Mouse (Mus musculus) thymus, postnatal 14 days (tissue): Measurements from ENCODE around the gene Phf14.

Experiments used
- DNase-seq: peaks from one replicate; pipeline ENCODE4 v3.0.0; 2021

The Phf14 gene

GRCm38 (mm10) chr6:12023395-12023794 lies 115.8 kb downstream of the Phf14 start:
- no peak for DNase-seq

GRCm38 (mm10) chr6:12026804-12027537 lies 119.4 kb downstream of the Phf14 start:
- DNase-seq = no peak

GRCm38 (mm10) chr6:12034561-12034960 lies 127.0 kb downstream of the Phf14 start:
- no peak for DNase-seq

- peak; percentile 43 for DNase-seq
These were observed 130.7 kb downstream of the Phf14 start for GRCm38 (mm10) chr6:12038268-12038667.

GRCm38 (mm10) chr6:12052884-12053283 lies 145.3 kb downstream of the Phf14 start:
- no peak for DNase-seq

- DNase-seq = no peak
These were observed 146.5 kb downstream of the Phf14 start for GRCm38 (mm10) chr6:12054149-12054548.

- DNase-seq = no peak
These were observed 151.1 kb downstream of the Phf14 start for GRCm38 (mm10) chr6:12058717-12059116.

- no peak for DNase-seq
These were observed 152.4 kb downstream of the Phf14 start for GRCm38 (mm10) chr6:12059971-12060370.

- DNase-seq = no peak
These were observed 153.0 kb downstream of the Phf14 start for GRCm38 (mm10) chr6:12060452-12061140.

- no peak for DNase-seq
These were observed 160.3 kb downstream of the Phf14 start for GRCm38 (mm10) chr6:12067956-12068355.

GRCm38 (mm10) chr6:12069357-12069756 lies 161.7 kb downstream of the Phf14 start:
- no peak for DNase-seq

- DNase-seq = no peak
These were observed 167.0 kb downstream of the Phf14 start for GRCm38 (mm10) chr6:12074599-12074998.

- DNase-seq = no peak
These were observed 169.7 kb downstream of the Phf14 start for GRCm38 (mm10) chr6:12077338-12077737.

- no peak for DNase-seq
These were observed 170.4 kb downstream of the Phf14 start for GRCm38 (mm10) chr6:12077880-12078618.

- DNase-seq = no peak
These were observed 171.7 kb downstream of the Phf14 start for GRCm38 (mm10) chr6:12079260-12079659.

- no peak for DNase-seq
These were observed 172.8 kb downstream of the Phf14 start for GRCm38 (mm10) chr6:12080423-12080822.

- no peak for DNase-seq
These were observed 174.1 kb downstream of the Phf14 start for GRCm38 (mm10) chr6:12081722-12082121.

- DNase-seq = no peak
These were observed 174.5 kb downstream of the Phf14 start for GRCm38 (mm10) chr6:12082125-12082524.

GRCm38 (mm10) chr6:12082531-12083216 lies 175.1 kb downstream of the Phf14 start:
- DNase-seq = no peak

GRCm38 (mm10) chr6:12084721-12085120 lies 177.1 kb downstream of the Phf14 start:
- no peak for DNase-seq

- DNase-seq = no peak
These were observed 181.9 kb downstream of the Phf14 start for GRCm38 (mm10) chr6:12089439-12089992.

GRCm38 (mm10) chr6:12095716-12096115 lies 188.1 kb downstream of the Phf14 start:
- DNase-seq = no peak

- DNase-seq = no peak
These were observed 189.5 kb downstream of the Phf14 start for GRCm38 (mm10) chr6:12097125-12097524.
